In genomic region chr1:93563649-93564048, GRCm38 (mm10) we compare ENCODE assay signal across 24 mouse cellular contexts. TPM values are rescaled to one million over a fixed set of nuclear protein-coding genes. Genes with fewer than 3 reads are reported as not detected.
DNase-seq lines count a peak whose midpoint lies in the region; ATAC-seq and TF ChIP-seq lines count a peak whose summit lies in the region.
"Had no signal": no experiment of that assay in that cellular context is flagged by ENCODE, and none has a peak within 500 bp of the region (broad histone marks: within the 10 kb centered on the region; RNA-seq: fewer than 3 reads in every experiment).

No protein-coding gene starts in this region.

- WGBS in liver, adult 2 months: 12% methylated on average over 1 of the region's 1 CpGs
- WGBS in liver, embryonic 12.5 days (ENCODE audit: insufficient replicate concordance): 62% methylated on average over 1 of the region's 1 CpGs
- WGBS in small intestine, adult 2 months: 24% methylated on average over 1 of the region's 1 CpGs

- no peaks in the 10 kb centered on the region for H3K9me3 ChIP-seq in liver, embryonic 12.5 days (replicated peaks)
- H3K9me3 ChIP-seq: embryonic facial prominence, embryonic 10.5 days; embryonic facial prominence, embryonic 13.5 days; forebrain, embryonic 12.5 days; forebrain, embryonic 15.5 days; hindbrain, embryonic 12.5 days; hindbrain, embryonic 15.5 days had no signal

- no peak overlapping the region for H3K9ac ChIP-seq in liver, adult 2 months (ENCODE audit: low read depth, low read length)
- H3K9ac ChIP-seq in liver, embryonic 12.5 days: no peak overlapping the region
- H3K9ac ChIP-seq: embryonic facial prominence, embryonic 13.5 days; forebrain, embryonic 12.5 days; forebrain, embryonic 15.5 days; hindbrain, embryonic 12.5 days; hindbrain, embryonic 15.5 days had no signal

- no peak overlapping the region for H3K4me2 ChIP-seq in liver, embryonic 12.5 days
- H3K4me2 ChIP-seq: embryonic facial prominence, embryonic 13.5 days; forebrain, embryonic 12.5 days; forebrain, embryonic 15.5 days; heart, embryonic 11.5 days; hindbrain, embryonic 12.5 days; hindbrain, embryonic 15.5 days had no signal

- peak; percentile 69 for DNase-seq in liver, adult 2 months (ENCODE audit: extremely low read depth, low read depth, low spot score)
- DNase-seq in urinary bladder, postnatal 14 days (ENCODE audit: low spot score): peak; percentile 5
- DNase-seq in urinary bladder, postnatal 25 days (ENCODE audit: low spot score): no peak
- no peak for DNase-seq in natural killer cell, adult 2 months (ENCODE audit: low spot score in 2 of 2)
- DNase-seq: adrenal gland, adult 2 months; adrenal gland, postnatal 14 days; cerebellum, adult 11 months; cerebellum, adult 2 months; cerebellum, adult 9-11 months; cerebellum, postnatal 25 days; embryo, embryonic 11 days; gastrocnemius, postnatal 25 days; heart, adult 2 months had no signal

- no peak for TF ChIP-seq CTCF in liver, adult 2 months (IDR thresholded peaks at IDR 0.05; ENCODE audit: low read depth, low read length)
- no peak for TF ChIP-seq CTCF in small intestine, adult 2 months (IDR thresholded peaks at IDR 0.05; ENCODE audit: extremely low read depth, insufficient read length, insufficient replicate concordance, low read depth, low read length)

- no peaks in the 10 kb centered on the region for H3K79me2 ChIP-seq in liver, adult 2 months (ENCODE audit: control insufficient read depth, insufficient read depth, low read length)

- H3K36me3 ChIP-seq in liver, adult 2 months (ENCODE audit: control insufficient read depth, insufficient read depth, low read length): no peaks in the 10 kb centered on the region
- no peaks in the 10 kb centered on the region for H3K36me3 ChIP-seq in liver, embryonic 12.5 days
- H3K36me3 ChIP-seq in small intestine, adult 2 months (ENCODE audit: control insufficient read depth, insufficient read depth, low read length): peaks cover 14% of the 10 kb centered on the region
- H3K36me3 ChIP-seq: forebrain, embryonic 12.5 days; forebrain, embryonic 15.5 days; hindbrain, embryonic 12.5 days; hindbrain, embryonic 15.5 days had no signal

- no peak for TF ChIP-seq POLR2A in liver, adult 2 months (IDR thresholded peaks at IDR 0.05; ENCODE audit: extremely low read depth, insufficient read depth, low read length)
- no peak for TF ChIP-seq POLR2A in small intestine, adult 2 months (IDR thresholded peaks at IDR 0.05; ENCODE audit: low read depth, low read length)

- H3K27ac ChIP-seq in liver, adult 2 months (replicated peaks; ENCODE audit: insufficient read depth, low read depth, low read length): peak overlapping the region; percentile 18; the same call in 1 of the 2 replicates
- H3K27ac ChIP-seq in liver, embryonic 12.5 days: no peak overlapping the region
- H3K27ac ChIP-seq in small intestine, adult 2 months (ENCODE audit: insufficient read depth, low read depth, low read length): peak overlapping the region; percentile 44
- H3K27ac ChIP-seq: embryonic facial prominence, embryonic 10.5 days; embryonic facial prominence, embryonic 13.5 days; forebrain, embryonic 12.5 days; forebrain, embryonic 15.5 days; heart, adult 2 months; hindbrain, embryonic 12.5 days; hindbrain, embryonic 15.5 days had no signal

- no peak overlapping the region for H3K4me3 ChIP-seq in liver, adult 2 months (ENCODE audit: insufficient read depth, low read depth, low read length)
- H3K4me3 ChIP-seq in liver, embryonic 12.5 days: no peak overlapping the region
- H3K4me3 ChIP-seq in small intestine, adult 2 months (ENCODE audit: low read depth, low read length): no peak overlapping the region
- H3K4me3 ChIP-seq: embryonic facial prominence, embryonic 10.5 days; embryonic facial prominence, embryonic 13.5 days; erythroblast, embryonic 14.5 days; forebrain, embryonic 12.5 days; forebrain, embryonic 15.5 days; heart, adult 2 months; hindbrain, embryonic 12.5 days; hindbrain, embryonic 15.5 days had no signal

- peaks cover 15% of the 10 kb centered on the region for H3K4me1 ChIP-seq in liver, adult 2 months (ENCODE audit: control insufficient read depth, insufficient read depth, low read length)
- H3K4me1 ChIP-seq in liver, embryonic 12.5 days: peaks cover 7% of the 10 kb centered on the region
- H3K4me1 ChIP-seq in small intestine, adult 2 months (ENCODE audit: control insufficient read depth, insufficient read depth, insufficient read length, low read length): peaks cover 16% of the 10 kb centered on the region; the same call in 1 of the 2 replicates
- H3K4me1 ChIP-seq: embryonic facial prominence, embryonic 10.5 days; embryonic facial prominence, embryonic 13.5 days; forebrain, embryonic 12.5 days; forebrain, embryonic 15.5 days; hindbrain, embryonic 12.5 days; hindbrain, embryonic 15.5 days had no signal

- no peak for ATAC-seq in liver, embryonic 12.5 days
- ATAC-seq: CD4-positive, CD25-positive, alpha-beta regulatory T cell, adult 4 months; forebrain, embryonic 15.5 days had no signal

- no peaks in the 10 kb centered on the region for H3K27me3 ChIP-seq in liver, adult 2 months (ENCODE audit: control insufficient read depth, insufficient read depth, low read length)
- no peaks in the 10 kb centered on the region for H3K27me3 ChIP-seq in liver, embryonic 12.5 days (replicated peaks)
- no peaks in the 10 kb centered on the region for H3K27me3 ChIP-seq in small intestine, adult 2 months (ENCODE audit: control insufficient read depth, insufficient read depth, low read length)
- H3K27me3 ChIP-seq: embryonic facial prominence, embryonic 13.5 days; forebrain, embryonic 12.5 days; forebrain, embryonic 15.5 days; hindbrain, embryonic 12.5 days; hindbrain, embryonic 15.5 days had no signal

RNA-seq across cellular contexts. Expression of gene Farp2, which starts 51.8 kb away (rescaled TPM):
- 10.5 and 16.4 TPM in 2 replicates for total RNA-seq in liver, adult 2 months (2014; rRNA removed)
- 9.2 and 10.5 TPM in 2 replicates for polyA plus RNA-seq in liver, adult 2 months (2012; rRNA removed)
- polyA plus RNA-seq in liver, embryonic 12.5 days (2016; fragmentation: Nextera tagmentation; extraction: Ambion mirVana): 1.2 and 1.5 TPM in 2 replicates
- polyA plus RNA-seq in small intestine, adult 2 months (2012; rRNA removed): 4.7 and 13.6 TPM in 2 replicates
- polyA plus RNA-seq: erythroblast, embryonic 14.5 days had no signal

Comparison
In these comparisons a context has a peak if more than half of its experiments do, and no peak if none do; other contexts are left out.
1. DNase-seq: peak in liver, adult 2 months (single experiment) and urinary bladder, postnatal 14 days (single experiment); none in urinary bladder, postnatal 25 days (single experiment) and natural killer cell, adult 2 months (0 of 2).